In the genomic region with DNA sequence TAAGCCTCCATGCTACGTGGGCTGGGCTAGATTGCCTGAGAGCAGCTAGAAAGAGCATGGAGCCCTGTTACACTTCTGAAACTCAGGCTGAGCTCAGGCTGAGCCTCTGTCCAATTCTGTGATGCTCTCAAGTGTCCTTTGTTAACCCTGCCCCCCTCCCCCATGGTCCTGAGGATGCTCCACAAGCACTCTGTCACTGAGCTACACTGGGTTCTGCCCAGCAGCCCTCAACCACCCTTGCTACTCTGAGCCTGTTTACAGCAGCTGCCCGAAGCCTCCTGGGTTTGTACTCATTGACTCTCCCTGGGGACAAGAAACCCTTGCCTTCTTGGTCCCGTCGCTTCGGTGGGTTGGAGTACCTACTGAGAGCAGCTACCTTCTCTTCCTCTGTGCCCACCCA, we compare ENCODE assay signal across 16 mouse cellular contexts.
DNase-seq lines count a peak whose midpoint lies in the region; ATAC-seq lines count a peak whose summit lies in the region.
"Had no signal": no experiment of that assay in that cellular context is flagged by ENCODE, and none has a peak within 500 bp of the region (broad histone marks: within the 10 kb centered on the region; RNA-seq: fewer than 3 reads in every experiment).

No protein-coding gene starts in this region.

- H3K4me2 ChIP-seq in hindbrain, embryonic 11.5 days (replicated peaks; ENCODE audit: low read depth, low read length), result no peak overlapping the region
- no peak overlapping the region for H3K4me2 ChIP-seq in hindbrain, embryonic 16.5 days (ENCODE audit: low read length)
- H3K4me2 ChIP-seq in forebrain, embryonic 11.5 days (ENCODE audit: low read depth, low read length, severe bottlenecking), result no peak overlapping the region; the same call in 1 of the 2 replicates
- no peak overlapping the region for H3K4me2 ChIP-seq in hindbrain, embryonic 15.5 days
- no peak overlapping the region for H3K4me2 ChIP-seq in neural tube, embryonic 13.5 days
- H3K4me2 ChIP-seq: heart, embryonic 13.5 days had no signal

- ATAC-seq in hindbrain, embryonic 11.5 days (ENCODE audit: low FRiP score), result peak; percentile 10; the same call in 1 of the 2 replicates
- ATAC-seq in hindbrain, embryonic 16.5 days, result no peak; the same call in none of the 2 replicates
- no peak for ATAC-seq in forebrain, embryonic 11.5 days (replicated peaks; ENCODE audit: low FRiP score)
- ATAC-seq in hindbrain, embryonic 15.5 days (ENCODE audit: low FRiP score, low read depth), result no peak
- ATAC-seq in neural tube, embryonic 13.5 days (ENCODE audit: low read depth), result peak; percentile 6; the same call in 1 of the 2 replicates

- peaks cover 5% of the 10 kb centered on the region for H3K36me3 ChIP-seq in hindbrain, embryonic 11.5 days (ENCODE audit: control insufficient read depth, insufficient read depth, low read length)
- peaks cover 8% of the 10 kb centered on the region for H3K36me3 ChIP-seq in hindbrain, embryonic 16.5 days (ENCODE audit: control insufficient read depth, insufficient read depth, low read length)
- H3K36me3 ChIP-seq in forebrain, embryonic 11.5 days (ENCODE audit: control insufficient read depth, insufficient read depth, low read length), result peaks cover 10% of the 10 kb centered on the region
- H3K36me3 ChIP-seq in hindbrain, embryonic 15.5 days, result peaks cover 13% of the 10 kb centered on the region
- H3K36me3 ChIP-seq in neural tube, embryonic 13.5 days, result peaks cover 30% of the 10 kb centered on the region

- no peak overlapping the region for H3K9ac ChIP-seq in hindbrain, embryonic 11.5 days (ENCODE audit: low read depth, low read length)
- H3K9ac ChIP-seq in hindbrain, embryonic 16.5 days (ENCODE audit: low read depth, low read length), result no peak overlapping the region
- peak overlapping the region; percentile 27; the same call in 1 of the 2 replicates for H3K9ac ChIP-seq in forebrain, embryonic 11.5 days (ENCODE audit: low read length)
- H3K9ac ChIP-seq in hindbrain, embryonic 15.5 days, result no peak overlapping the region
- H3K9ac ChIP-seq in neural tube, embryonic 13.5 days, result peak overlapping the region; percentile 4; the same call in 1 of the 2 replicates
- H3K9ac ChIP-seq: heart, embryonic 13.5 days had no signal

- H3K4me3 ChIP-seq in hindbrain, embryonic 11.5 days (ENCODE audit: low read depth, low read length), result no peak overlapping the region
- H3K4me3 ChIP-seq in hindbrain, embryonic 16.5 days (ENCODE audit: low read length), result no peak overlapping the region
- no peak overlapping the region for H3K4me3 ChIP-seq in forebrain, embryonic 11.5 days (ENCODE audit: low read depth, low read length)
- no peak overlapping the region for H3K4me3 ChIP-seq in hindbrain, embryonic 15.5 days
- no peak overlapping the region for H3K4me3 ChIP-seq in neural tube, embryonic 13.5 days
- H3K4me3 ChIP-seq: heart, embryonic 13.5 days; layer of hippocampus, adult 2 months; left cerebral cortex, adult 2 months had no signal

- H3K27ac ChIP-seq in hindbrain, embryonic 11.5 days (ENCODE audit: low read depth, low read length), result peak overlapping the region; percentile 74
- H3K27ac ChIP-seq in hindbrain, embryonic 16.5 days (ENCODE audit: low read depth, low read length), result no peak overlapping the region
- peak overlapping the region; percentile 92 for H3K27ac ChIP-seq in forebrain, embryonic 11.5 days (ENCODE audit: low read depth, low read length)
- peak overlapping the region; percentile 65; the same call in 1 of the 2 replicates for H3K27ac ChIP-seq in hindbrain, embryonic 15.5 days (replicated peaks)
- H3K27ac ChIP-seq in neural tube, embryonic 13.5 days (replicated peaks), result peak overlapping the region; percentile 80
- H3K27ac ChIP-seq: heart, embryonic 13.5 days; layer of hippocampus, adult 2 months; left cerebral cortex, adult 2 months had no signal

- H3K9me3 ChIP-seq in hindbrain, embryonic 11.5 days (ENCODE audit: control insufficient read depth, low read length), result no peaks in the 10 kb centered on the region
- H3K9me3 ChIP-seq in hindbrain, embryonic 16.5 days (ENCODE audit: control insufficient read depth, low read length), result no peaks in the 10 kb centered on the region
- peaks cover 6% of the 10 kb centered on the region for H3K9me3 ChIP-seq in forebrain, embryonic 11.5 days (ENCODE audit: control insufficient read depth, low read length)
- no peaks in the 10 kb centered on the region for H3K9me3 ChIP-seq in hindbrain, embryonic 15.5 days
- H3K9me3 ChIP-seq in neural tube, embryonic 13.5 days, result no peaks in the 10 kb centered on the region
- H3K9me3 ChIP-seq: heart, embryonic 13.5 days had no signal

- DNase-seq in hindbrain, embryonic 11.5 days (ENCODE audit: low spot score), result no peak
- DNase-seq in forebrain, embryonic 11.5 days (ENCODE audit: low spot score), result no peak
- DNase-seq in left cerebral cortex, postnatal 25 days (ENCODE audit: low spot score in 2 of 2), result no peak
- DNase-seq in thymus, postnatal 14 days, result no peak
- no peak for DNase-seq in layer of hippocampus, adult 11-12 months (ENCODE audit: low spot score)
- DNase-seq: cerebellum, adult 11-12 months; gastrocnemius, postnatal 36 days; liver; lung, adult 2 months; lung, postnatal 4 days had no signal

- no peaks in the 10 kb centered on the region for H3K27me3 ChIP-seq in hindbrain, embryonic 11.5 days (ENCODE audit: control insufficient read depth, insufficient read depth, low read length)
- no peaks in the 10 kb centered on the region for H3K27me3 ChIP-seq in hindbrain, embryonic 16.5 days (replicated peaks; ENCODE audit: control insufficient read depth, insufficient read depth, low read length)
- H3K27me3 ChIP-seq in forebrain, embryonic 11.5 days (ENCODE audit: control insufficient read depth, insufficient read depth, low read length), result no peaks in the 10 kb centered on the region
- H3K27me3 ChIP-seq in hindbrain, embryonic 15.5 days, result no peaks in the 10 kb centered on the region
- no peaks in the 10 kb centered on the region for H3K27me3 ChIP-seq in neural tube, embryonic 13.5 days

- WGBS in hindbrain, embryonic 11.5 days, result 78% methylated on average over 5 of the region's 5 CpGs
- whole genome bisulfite sequencing in hindbrain, embryonic 16.5 days, result 46% methylated on average over 5 of the region's 5 CpGs
- 67% methylated on average over 5 of the region's 5 CpGs for WGBS in forebrain, embryonic 11.5 days
- 36% methylated on average over 5 of the region's 5 CpGs for WGBS in hindbrain, embryonic 15.5 days
- WGBS in neural tube, embryonic 13.5 days, result 46% methylated on average over 5 of the region's 5 CpGs

- intact Hi-C loops in left cerebral cortex, postnatal 25 days (cut with DNase I), result no loop called here

- peaks cover 24% of the 10 kb centered on the region for H3K4me1 ChIP-seq in hindbrain, embryonic 11.5 days (replicated peaks; ENCODE audit: control insufficient read depth, insufficient read depth, low read length)
- H3K4me1 ChIP-seq in hindbrain, embryonic 16.5 days (ENCODE audit: control insufficient read depth, insufficient read depth, low read depth, low read length), result peaks cover 26% of the 10 kb centered on the region
- peaks cover 43% of the 10 kb centered on the region for H3K4me1 ChIP-seq in forebrain, embryonic 11.5 days (replicated peaks; ENCODE audit: control insufficient read depth, insufficient read depth, low read length)
- H3K4me1 ChIP-seq in hindbrain, embryonic 15.5 days (replicated peaks), result peaks cover 39% of the 10 kb centered on the region
- H3K4me1 ChIP-seq in neural tube, embryonic 13.5 days (replicated peaks), result peaks cover 62% of the 10 kb centered on the region

Comparison
In these comparisons a context has a peak if more than half of its experiments do, and no peak if none do; other contexts are left out.
1. ATAC-seq: peak in hindbrain, embryonic 11.5 days (single experiment) and neural tube, embryonic 13.5 days (single experiment); none in hindbrain, embryonic 16.5 days (single experiment), forebrain, embryonic 11.5 days (single experiment) and hindbrain, embryonic 15.5 days (single experiment).
2. H3K9ac ChIP-seq: peak in forebrain, embryonic 11.5 days (single experiment) and neural tube, embryonic 13.5 days (single experiment); none in hindbrain, embryonic 11.5 days (single experiment), hindbrain, embryonic 16.5 days (single experiment) and hindbrain, embryonic 15.5 days (single experiment).